Mouse (Mus musculus) stomach, postnatal 0 days (tissue): ENCODE measurements at regions not wholly inside any gene's neighbourhood (a gene's known extent, or its start where the extent isn't known, plus 50 kb on each side); places are given as distances from the start of the nearest gene placed in this dataset.

Source experiments
- CTCF ChIP-seq: IDR thresholded peaks from 2 replicates; pipeline ENCODE4 v1.5.1; 2016; ENCODE audit warnings: antibody characterized with exemption, low read depth, mild to moderate bottlenecking, moderate library complexity
- EP300 ChIP-seq: optimal IDR thresholded peaks from 2 replicates; pipeline ENCODE3; 2016; ENCODE audit warnings: antibody characterized with exemption

GRCm38 (mm10) chr4:127736151-127736550 is 234.6 kb downstream of the CK137956 start:
- TF ChIP-seq CTCF, result no peak
- no peak for TF ChIP-seq EP300
